Mouse (Mus musculus) thymus, postnatal 36 days (tissue): Measurements from ENCODE around the gene Bhmt.

Experiments used
- DNase-seq, 2 experiments: peaks; one replicate each; pipeline ENCODE4 v3.0.0; 2022; ENCODE audit warnings: mixed read lengths in 2 of 2

The Bhmt gene

DNA sequence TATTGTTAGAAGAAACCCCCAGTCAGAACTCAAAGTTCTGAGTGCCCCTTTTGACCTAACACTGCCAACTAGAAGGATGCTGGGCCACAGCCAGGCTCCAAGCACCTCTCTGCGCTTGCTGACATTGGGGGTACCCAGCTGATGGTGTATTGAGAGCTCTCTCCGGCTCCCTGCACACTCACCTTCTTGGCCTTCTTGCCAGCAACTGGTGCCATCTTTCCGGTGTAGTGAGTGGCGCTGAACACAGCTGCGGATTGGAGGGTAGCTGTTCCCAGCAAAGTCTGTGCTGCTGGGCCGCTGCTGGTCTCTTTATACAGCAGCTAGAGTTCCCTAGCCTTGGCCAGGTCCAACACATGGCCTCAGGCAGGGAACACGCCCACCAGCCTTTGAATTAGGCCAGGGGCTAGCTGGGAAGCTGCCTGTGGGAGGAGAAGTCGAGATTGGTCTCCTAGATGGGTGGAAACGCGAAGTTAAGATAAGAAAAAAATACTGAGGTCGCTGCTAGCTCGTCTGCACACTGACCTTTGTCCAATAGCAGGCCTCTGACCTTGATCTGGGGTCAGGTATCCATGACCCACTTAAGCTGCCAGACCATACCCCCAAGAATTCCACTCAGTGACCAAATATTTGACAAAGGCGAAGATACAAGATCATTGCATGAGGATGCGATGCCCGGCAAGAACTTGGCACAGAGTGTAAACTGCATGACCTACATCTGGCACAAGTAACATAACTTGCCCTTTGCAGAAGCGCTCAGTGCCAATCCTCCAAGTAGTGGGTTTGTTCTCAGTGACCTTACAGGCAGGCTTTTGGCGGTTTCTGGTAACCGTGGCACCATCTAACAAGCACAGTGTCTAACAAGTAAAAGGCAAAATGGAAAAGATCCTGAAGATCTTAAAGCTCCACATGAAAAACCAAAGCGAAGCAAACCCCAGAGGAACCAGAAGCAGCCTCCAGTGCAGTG lies at the start of gene Bhmt:
Bhmt (minus strand) TSS at position 680 of the 964 bp plus-strand sequence.
- DNase-seq = no peak

DNA sequence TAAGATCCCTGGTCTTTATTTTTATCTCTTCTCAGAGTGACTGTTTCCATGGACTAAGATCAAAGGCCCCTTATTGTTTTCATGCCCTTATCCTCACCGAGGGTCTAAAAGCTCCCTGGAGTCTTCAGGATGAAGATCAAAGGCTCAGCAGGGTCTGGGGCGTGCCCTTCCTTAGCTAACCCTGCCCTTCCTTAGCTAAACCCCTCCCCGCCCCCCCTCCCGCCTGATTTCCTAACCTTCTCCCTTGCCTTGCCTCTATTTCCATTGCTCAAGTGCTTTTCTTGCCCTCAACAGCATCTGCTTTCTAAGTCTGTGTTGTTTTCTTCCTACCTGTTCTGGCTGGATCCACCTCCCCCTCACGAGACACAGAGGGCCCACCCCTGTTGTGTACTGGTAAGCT lies 49.6 kb upstream of the Bhmt start:
- DNase-seq = no peak

DNA sequence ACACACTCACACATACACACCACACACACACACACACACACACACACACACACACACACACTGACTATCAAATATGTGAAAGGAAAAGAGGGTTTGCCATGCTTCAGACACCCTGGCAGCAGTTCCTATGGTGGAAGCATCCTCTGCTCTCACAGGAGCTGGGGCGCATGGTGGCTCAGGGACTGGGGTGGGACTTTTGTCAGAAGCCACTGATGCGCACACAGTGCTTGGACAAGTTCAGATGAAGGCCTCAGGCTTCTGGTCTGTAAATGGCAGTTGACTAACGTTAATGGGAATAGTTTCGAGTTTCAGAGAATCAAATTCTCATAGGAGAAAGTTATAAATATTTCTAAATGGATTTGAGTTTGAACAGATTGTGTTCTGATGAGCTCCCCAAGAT lies 47.5 kb upstream of the Bhmt start:
- no peak for DNase-seq

DNA sequence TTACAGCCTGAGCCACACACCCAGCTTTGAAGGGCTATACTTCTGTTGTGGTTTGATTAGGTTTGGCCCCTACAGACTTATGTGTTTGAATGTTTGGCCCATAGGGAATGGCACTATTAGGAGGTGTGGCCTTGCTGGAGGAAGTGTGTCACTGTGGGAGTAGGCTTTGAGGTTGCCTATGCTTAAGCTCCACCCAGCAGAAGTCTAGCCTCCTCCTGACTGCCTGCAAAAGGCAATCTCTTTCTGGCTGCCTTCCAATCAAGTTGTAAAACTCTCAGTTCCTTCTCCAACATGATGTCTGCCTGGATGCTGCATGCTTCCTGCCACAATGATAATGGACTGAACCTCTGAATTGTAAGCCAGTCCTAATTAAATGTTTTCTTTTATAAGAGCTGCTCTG lies 45.6 kb upstream of the Bhmt start:
- DNase-seq = no peak

DNA sequence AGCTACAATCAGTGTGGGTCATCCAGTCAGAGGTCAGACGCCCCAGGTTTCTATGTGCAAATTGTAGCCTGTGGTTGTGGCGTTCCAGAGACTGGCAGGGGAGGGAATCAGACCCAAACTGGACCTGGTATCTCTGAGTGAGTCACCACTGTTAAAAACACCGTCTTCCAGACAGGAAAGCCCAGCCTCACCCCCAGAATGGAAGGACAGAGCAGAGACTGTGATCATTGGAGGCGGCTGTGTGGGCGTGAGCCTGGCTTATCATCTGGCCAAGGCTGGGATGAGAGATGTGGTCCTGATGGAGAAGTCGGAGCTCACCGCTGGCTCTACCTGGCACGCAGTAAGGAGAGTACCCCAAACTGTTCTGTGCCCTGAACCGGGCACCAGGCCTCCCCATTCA lies 39.1 kb upstream of the Bhmt start:
- no peak for DNase-seq

DNA sequence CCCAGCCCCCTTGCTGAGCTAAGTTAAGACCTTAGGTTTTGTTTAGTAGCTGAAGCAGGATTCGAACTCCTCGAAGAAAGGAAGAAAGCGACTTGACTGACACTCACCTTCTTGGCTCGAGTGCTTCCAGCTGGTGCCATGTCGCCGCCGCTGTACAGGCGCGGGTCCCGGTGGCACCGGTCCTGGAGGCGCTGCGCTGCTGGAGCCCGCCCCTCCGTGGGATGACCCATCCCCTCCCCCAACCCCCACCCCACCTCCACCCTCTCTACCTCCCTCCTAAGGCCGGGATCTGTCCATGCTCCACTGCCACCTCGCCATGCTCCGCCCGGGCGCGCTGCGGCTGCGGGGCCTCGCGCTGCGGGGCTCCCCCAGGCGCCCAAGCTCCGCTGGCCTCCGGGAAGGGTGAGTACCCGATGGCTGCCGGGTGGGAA lies 36.4 kb upstream of the Bhmt start, which contains the start of the genes Bhmt2 and Dmgdh:
Bhmt2 (minus strand) TSS at position 172 of the 431 bp plus-strand sequence.
Dmgdh (plus strand) TSS at position 303 of the 431 bp plus-strand sequence.
- no peak for DNase-seq

DNA sequence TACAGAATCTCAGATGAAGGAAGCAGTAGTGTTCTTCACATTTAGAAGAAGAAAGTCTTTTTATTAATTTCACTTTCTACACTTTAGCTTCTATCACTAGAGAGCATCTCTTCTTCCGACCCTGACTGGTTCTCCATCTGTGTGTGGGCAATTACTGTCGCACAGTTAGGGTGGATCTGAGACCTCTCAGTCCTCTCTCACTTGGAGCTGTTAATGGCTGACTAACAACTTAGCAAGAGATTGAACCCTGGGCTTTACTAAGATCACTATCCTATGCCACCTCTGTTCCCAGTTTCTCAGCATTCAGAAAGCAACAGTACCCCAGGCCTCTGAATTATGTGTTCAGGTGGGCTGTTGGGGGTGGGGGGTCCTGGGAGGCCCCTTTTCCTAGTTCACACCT lies 35.5 kb upstream of the Bhmt start:
- no peak for DNase-seq

DNA sequence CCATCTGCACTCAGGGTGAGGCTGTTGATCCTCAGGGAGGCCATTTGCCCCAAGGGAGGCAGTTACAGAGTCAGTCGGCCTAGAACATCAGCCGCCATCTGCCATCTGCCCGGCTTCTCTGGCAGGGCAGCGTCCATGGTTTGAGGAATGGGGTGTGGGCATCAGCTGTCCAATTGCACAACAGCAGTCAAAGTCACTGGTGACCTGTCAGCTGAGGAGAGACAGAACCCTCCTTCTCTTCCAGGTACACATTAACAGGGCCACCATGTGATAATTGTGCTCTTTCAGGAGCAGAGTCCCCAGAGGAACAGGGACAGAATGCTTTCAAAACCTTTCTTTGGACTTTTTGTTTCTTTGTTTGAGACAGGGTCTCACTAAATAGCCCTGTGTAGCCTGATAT lies 34.6 kb upstream of the Bhmt start:
- DNase-seq = no peak

DNA sequence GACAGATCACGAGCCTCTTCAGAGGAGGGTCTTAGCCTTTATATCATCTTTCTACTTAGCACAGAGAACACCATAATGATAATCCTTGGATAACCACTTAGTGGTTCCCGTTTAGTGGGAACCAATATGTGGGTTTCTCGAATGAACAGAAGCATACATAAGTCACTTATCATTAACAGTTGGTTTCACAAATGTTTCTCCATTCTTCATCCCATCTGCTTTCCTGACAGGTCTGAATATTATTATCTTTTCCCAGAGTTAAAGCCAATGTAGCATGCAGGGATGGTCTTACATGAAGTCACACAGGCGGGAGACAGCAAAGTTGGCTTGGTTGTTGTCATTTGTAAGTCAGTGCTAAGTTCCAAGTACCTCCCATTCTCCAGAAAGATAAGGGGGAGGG lies 29.8 kb upstream of the Bhmt start:
- no peak for DNase-seq

DNA sequence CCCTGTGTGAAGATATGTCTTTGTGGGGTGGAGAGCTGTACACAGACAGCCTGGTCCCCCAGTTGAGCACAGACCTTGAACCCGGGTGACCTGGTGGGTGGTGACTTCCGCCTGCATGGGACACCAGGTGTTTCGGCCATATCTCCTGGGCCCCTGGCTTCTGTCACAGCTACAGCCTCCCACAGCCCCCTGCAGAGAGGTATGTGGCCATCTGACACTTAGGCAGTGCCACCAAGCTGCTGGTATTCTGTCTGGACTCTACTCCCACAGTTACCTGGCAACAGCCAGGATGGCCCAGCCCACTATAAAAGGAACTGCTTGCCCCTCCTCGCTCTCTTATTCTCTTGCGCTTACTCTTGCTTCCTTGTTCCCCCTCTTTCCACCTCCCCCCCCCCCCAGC lies 20.2 kb upstream of the Bhmt start:
- no peak for DNase-seq

DNA sequence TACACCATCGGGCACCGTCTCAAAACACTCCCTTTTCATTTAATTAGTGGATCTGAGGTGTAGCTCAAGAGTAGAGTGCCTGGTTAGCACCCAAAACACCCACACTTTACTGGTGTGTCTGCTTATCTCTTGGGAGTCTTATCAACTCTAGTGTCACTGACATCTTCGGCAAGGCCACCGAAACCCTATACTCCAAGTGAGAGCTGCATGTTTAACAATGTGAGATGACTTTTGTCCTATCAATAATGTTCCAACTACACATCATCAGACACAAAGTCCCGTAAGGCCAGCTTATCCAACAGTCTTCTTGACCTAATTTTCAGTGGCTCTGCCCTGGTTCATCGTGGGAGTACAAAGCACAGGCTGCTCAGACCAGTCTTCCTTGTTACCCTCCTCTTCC lies 15.6 kb upstream of the Bhmt start:
- no peak for DNase-seq

DNA sequence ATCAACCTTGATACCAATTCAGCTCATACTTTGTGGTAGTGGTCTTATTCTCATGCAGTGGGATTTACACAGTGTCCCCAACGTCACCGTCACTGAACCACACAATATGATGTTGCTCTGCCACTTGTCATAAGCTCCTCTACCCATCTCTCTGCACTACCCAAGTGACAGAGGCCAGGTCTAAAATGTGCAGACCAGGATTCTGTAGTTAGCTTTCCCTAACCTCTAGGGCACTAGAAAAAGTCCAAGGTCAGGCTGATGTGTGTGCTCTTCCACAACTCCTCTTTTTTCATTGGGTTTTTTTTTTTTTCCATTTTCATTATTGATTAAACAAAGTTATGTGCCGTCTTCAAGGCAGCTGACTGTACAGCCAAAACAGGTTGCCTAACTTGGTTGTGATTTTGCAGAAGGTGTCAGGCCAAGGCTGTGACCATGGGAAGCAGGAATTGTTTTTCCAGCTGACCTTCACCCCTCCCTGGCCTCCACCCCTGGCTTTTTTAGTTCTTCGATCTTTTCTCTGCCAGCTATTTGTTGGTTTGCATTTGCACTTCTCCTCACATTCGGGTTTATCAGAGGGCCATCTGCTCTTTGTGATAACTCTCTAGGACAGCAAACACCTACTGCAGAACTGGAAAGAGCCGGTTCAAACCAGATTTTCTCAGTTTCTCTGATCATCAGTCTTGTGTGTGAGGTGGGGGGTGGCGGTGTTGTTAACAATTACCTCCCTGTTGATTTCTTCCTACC lies 10.8 kb upstream of the Bhmt start:
- DNase-seq = no peak

DNA sequence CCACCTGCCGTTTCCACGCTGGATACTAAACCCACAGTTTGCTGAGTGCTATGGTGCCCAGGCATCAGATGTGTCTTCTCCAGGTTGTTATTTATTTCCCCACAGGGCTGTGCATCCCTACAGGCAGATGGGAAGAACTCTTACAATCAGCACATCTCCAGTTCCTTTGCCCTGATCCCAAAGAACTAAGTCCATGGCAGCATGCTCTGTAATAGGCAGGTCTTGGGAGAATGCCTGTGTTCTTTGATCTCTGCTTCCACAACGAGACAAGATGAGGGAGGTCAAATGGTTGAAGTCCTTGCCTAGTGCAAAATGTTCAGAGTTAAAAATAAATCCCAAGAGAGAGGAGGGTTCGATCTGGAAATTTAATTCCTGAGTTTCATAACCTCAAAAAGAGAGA lies 1.9 kb upstream of the Bhmt start:
- DNase-seq = no peak

DNA sequence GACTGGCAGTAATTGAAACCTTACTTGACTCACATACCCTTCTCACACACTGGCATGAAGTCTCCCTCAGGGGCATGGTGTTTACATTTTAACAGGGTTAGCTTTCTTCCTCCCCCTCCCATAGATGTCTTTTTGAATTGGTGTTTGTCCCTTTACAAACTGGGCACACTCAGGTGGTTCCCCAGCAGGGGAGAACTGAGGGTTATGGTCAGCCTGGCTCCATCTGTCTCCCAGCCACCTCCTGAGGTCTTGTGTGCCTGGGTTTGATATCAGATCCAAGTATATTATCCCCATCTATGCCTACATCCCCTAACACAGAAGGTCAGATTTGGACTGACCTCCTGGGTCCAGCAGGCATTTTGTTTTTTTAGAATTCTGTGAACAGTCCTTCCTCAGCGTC lies 1.2 kb downstream of the Bhmt start:
- no peak for DNase-seq

DNA sequence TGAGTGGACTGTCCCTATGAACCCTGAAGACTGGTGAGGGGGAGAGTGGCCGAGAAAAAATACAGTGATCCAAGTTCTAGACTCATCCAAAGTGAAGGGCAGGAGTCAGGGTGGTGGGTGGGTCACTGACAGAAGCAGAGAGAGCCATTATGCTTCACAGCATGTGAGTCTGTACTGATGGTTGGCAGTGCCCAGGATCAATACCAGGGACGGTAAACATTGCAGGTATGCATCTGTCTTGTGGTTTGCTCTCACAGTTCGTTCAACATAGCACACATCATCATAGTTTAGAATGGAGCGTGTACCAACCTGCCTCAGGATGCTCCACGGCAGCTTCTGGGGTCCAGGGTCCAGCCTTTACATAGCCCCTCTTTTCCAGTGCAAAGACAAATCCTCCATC lies 4.8 kb downstream of the Bhmt start:
- no peak for DNase-seq

DNA sequence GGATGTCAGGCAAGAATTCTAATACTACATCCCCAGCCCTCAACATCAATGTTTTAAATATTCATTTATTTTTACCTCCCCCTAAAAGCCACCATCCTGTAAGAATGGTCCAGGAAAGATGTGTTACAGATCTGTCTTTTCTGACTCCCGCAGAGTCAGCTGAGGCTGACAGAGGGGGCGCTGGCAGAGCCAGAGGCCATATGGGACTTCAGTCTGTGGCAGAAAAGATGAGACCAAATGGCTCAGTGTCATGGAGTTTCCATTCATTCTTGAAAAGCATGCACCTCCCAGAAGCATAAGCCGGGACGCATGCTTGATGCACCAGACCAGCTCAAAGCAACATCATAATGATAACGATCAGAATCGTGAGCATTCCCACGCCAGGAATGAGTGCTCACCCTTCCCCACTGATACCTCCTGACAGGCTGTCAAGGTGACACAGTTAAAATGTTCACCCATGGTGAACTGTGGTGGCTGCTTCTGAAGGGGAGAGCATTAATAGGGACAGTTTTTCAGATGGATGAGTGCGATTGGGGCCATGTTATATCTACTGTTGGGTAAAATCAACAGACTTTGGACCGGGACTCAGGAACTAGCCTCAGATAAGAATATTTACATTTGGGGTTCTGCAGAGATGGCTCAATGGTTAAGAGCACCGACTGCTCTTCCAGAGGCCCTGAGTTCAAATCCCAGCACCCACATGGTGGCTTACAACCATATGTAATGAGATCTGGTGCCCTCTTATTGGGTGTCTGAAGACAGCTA lies 6.6 kb downstream of the Bhmt start:
- no peak for DNase-seq

DNA sequence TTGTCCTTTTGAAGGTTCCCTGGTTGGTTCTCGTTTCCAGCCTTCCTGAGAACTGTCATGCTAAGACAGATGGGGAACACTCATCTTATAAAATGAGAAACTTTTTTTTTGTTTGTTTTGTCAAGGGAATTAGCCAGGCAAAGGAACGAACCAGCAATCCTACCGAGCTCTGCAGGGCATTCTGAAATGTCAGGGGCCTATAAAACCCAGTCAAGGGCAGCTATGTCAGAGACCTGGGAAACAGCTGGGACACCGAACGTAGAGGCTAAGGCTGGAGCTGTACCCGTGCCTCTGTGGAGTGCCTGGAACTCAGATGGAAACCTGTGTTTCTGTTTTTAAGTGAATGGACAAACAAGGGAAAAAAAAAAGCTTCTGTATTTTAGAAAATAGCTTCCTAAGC lies 8.9 kb downstream of the Bhmt start:
- DNase-seq = no peak

DNA sequence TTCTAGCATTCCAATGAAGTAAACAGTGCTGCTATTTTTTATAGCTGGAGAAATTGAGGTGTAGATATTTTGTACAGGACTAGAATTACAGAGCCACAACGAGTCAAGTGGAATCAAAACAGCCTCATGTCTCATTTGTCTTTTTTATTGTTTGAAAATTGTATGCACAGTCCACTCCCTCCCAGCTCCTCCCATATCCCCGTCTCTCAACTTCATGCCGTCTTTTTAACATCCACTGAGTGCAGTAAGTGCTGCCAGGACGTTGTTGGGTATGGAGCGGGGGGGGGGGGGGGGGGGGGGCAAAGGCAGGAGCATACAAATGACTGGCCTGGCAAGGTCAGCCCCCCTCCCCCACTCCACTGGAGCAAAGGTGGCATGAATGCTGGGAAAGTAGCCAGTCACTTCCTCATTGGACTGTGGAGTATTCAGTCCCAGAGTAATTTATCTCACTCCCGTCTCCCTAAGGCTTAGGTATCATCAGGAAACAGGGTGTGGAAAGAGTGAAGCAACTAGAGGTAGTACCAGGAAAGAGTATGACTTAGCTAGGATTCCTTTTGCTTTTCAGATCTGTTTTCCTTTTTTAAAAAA lies 23.3 kb downstream of the Bhmt start:
- no peak for DNase-seq

DNA sequence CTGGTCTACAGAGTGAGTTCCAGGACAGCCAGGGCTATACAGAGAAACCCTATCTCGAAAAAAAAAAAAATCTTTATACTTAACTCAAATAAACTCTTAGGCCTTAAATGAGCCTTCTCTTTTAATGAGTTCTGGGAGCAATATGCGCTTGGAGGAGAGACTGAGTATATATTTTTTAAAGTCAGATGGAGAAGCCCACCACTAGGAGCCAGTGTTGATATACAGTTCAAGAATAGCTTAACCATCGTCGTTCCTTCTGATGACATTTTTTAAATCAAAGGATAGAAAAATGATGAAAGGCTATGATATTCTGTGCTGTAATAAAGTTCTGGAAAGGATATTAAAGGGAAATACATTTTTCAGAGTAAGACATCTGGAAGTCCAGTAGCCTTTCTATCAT lies 24.0 kb downstream of the Bhmt start:
- DNase-seq = no peak

DNA sequence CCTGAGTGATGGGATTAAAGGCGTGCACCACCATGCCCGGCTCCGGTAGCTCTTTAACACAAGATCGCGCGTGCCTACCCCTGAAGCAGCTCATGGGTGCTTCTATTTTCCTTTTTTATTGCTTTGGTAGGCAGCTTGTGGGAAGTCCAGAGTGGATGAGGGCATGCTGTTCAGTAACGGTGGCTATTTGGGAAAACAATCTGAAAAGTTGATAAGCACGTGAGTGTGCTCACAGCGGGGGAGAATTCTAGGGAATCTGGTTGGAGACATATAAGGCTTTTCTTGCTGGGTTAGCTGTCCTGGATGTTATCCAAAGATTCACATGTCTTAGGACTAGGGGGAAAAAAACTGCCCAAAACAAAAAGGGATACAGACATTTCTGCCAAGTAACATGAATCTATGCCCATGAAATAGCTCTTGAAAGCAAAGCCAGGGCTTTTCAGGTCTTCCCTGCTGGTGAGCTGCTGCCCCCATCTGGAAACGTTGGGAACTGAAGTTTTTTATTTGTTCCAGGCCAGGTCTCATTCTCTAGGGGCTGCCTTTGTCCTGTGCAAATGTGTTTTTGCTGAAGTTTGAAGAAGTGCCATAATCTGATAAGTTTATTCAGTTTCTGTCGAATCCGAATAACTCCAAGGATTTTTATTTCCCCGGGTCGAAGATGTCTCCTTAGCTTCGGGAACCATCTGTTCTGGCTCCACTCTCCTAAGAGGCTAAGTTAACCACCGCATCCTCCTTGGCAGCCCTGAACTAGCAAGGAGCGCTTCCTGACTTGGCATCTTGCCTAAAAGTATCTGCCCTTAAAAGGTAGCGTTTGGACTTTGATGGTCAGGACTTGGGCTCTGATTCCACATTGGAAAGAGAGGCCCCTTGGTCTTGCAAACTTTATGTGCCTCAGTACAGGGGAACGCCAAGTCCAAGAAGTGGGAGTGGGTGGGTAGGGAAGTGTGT lies 24.8 kb downstream of the Bhmt start:
- peak; percentile 41 to 60 for DNase-seq

DNA sequence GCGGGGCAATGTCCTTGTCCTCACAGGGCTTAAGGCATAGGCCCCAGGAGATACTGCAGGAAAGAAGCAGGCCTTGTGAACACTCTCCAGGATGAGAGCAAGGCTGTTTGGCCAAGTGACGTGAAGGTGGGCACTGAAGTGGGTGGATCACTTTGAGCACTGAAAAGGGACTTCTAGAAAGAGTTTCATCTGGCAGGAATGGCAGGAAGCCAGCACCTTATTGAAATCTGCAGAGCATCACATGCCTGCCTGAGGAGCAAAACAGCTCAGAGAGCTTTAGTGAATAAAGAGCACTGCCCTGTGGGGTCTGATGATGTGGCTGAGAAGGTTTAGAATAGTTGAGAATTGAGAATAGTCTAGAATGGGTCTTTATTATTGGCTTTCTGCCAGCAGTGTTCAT lies 29.3 kb downstream of the Bhmt start:
- no peak for DNase-seq

DNA sequence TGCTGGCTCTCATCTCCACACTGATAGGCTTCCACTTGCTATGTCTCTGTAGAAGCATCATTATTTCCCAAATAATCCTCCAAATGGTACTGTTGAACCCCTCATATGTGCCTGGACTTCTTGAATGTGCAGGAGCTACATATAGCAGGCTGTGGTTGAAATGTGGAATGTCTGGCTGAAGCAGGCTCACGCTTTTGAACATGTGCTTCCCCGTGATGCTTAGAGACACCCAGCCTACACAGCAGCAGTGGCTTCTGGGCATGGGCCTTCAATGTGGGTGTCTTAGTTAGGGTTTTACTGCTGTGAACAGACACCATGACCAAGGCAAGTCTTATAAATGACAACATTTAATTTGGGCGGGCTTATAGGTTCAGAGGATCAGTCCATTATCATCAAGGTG lies 30.1 kb downstream of the Bhmt start:
- no peak for DNase-seq
